Mouse (Mus musculus) limb, embryonic 13.5 days (tissue): ENCODE data around the gene Lrpap1. TPM values are rescaled to one million over a fixed set of nuclear protein-coding genes. Genes with fewer than 3 reads are reported as not detected.

Experiments used
- ATAC-seq: fragments of 200-750 bp; cut with Nextera tagmentation; 2 replicates; pipeline ENCODE4 v1.8.0; 2017; ENCODE audit warnings: low read depth, moderate number of reproducible peaks, moderate TSS enrichment; ENCODE audit not compliant: low FRiP score
- H3K27ac ChIP-seq: fragments of 300-500 bp; sonication (generic); 2 replicates; pipeline ENCODE4 v1.5.1; 2015; ENCODE audit warnings: inconsistent platforms, mild to moderate bottlenecking, moderate library complexity
- H3K27me3 ChIP-seq: fragments of 300-500 bp; sonication (generic); 2 replicates; pipeline ENCODE4 v1.6.1; 2015; ENCODE audit warnings: mild to moderate bottlenecking, inconsistent platforms
- H3K36me3 ChIP-seq: fragments of 300-500 bp; sonication (generic); 2 replicates; pipeline ENCODE4 v1.6.1; 2015; ENCODE audit warnings: inconsistent platforms, mild to moderate bottlenecking, moderate library complexity
- H3K4me1 ChIP-seq: fragments of 300-500 bp; sonication (generic); 2 replicates; pipeline ENCODE4 v1.6.1; 2015; ENCODE audit warnings: inconsistent platforms
- H3K4me2 ChIP-seq: fragments of 300-500 bp; sonication (generic); replicated peaks from 2 replicates; pipeline ENCODE4 v1.6.1; 2015; ENCODE audit warnings: inconsistent platforms, mild to moderate bottlenecking, moderate library complexity
- H3K4me3 ChIP-seq: fragments of 300-500 bp; sonication (generic); 2 replicates; pipeline ENCODE4 v1.5.1; 2015; ENCODE audit warnings: moderate library complexity, mild to moderate bottlenecking, inconsistent platforms
- H3K9ac ChIP-seq: fragments of 300-500 bp; sonication (generic); 2 replicates; pipeline ENCODE4 v1.6.1; 2015; ENCODE audit warnings: mild to moderate bottlenecking, inconsistent platforms
- H3K9me3 ChIP-seq: fragments of 300-500 bp; sonication (generic); 2 replicates; pipeline ENCODE4 v1.6.1; 2016; ENCODE audit warnings: inconsistent platforms
- WGBS: fragments of 180-500 bp; shearing (Covaris S2); methylation state at CpG from one replicate; pipeline ENCODE4 v1.1.7; 2015; 5-methylcytosine and 5-hydroxymethylcytosine counted together
- polyA plus RNA-seq: library from polyadenylated mRNA; unstranded; fragments of >200 nt; fragmentation: Nextera tagmentation; extraction: Ambion mirVana; gene quantifications from 2 replicates; pipeline ENCODE4 v1.2.1, GENCODE M21; 2015

Gene Lrpap1
- polyA plus RNA-seq, 1 experiment from 2014 or later: 112 TPM

GRCm38 (mm10) chr5:35076369-35076768, 29.2 kb downstream of the Lrpap1 start:
- Histone ChIP-seq H3K9me3 (no peaks in the 10 kb centered on the region), H3K36me3 (no peaks in the 10 kb centered on the region), H3K9ac (no peak overlapping the region), H3K4me2 (no peak overlapping the region), H3K27me3 (peaks cover 26% of the 10 kb centered on the region), H3K4me3 (no peak overlapping the region), H3K4me1 (0 out of 2 replicates have a peak, but pooled peaks cover 6% of the 10 kb centered on the region), H3K27ac (no peak overlapping the region)
- WGBS: 82% methylated on average over 1 of the region's 1 CpGs
- ATAC-seq: no peak

DNA sequence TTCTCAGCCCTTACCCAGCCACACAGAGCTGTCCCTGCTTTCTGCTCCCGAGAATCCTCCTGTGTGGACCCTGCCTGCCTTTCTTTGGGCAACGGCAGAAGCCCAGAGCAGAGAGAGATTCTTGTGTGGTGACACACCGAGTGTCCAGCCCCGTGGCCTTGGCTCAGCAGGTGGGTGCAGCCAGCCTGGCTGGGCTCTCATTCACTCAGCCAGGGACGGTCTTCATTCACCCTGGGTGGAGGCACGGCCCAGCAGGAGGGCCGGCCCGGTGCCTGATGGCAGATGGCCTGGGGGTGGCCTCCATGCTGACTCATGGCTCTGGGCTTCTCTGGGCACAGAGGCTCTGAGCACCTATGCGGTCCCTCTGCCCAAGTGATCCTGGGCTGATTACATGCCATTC, 31.6 kb downstream of the Lrpap1 start:
- ATAC-seq: no peak
- H3K36me3 ChIP-seq: no peaks in the 10 kb centered on the region
- 70% methylated on average over 9 of the region's 9 CpGs for whole genome bisulfite sequencing

GRCm38 (mm10) chr5:35073235-35073634, 32.3 kb downstream of the Lrpap1 start:
- Histone ChIP-seq H3K27ac (no peak overlapping the region), H3K36me3 (no peaks in the 10 kb centered on the region), H3K9ac (no peak overlapping the region), H3K9me3 (no peaks in the 10 kb centered on the region), H3K4me3 (no peak overlapping the region), H3K27me3 (peaks cover 1% of the 10 kb centered on the region), H3K4me2 (no peak overlapping the region), H3K4me1 (no peaks in the 10 kb centered on the region)
- 64% methylated on average over 11 of the region's 11 CpGs for WGBS
- no peak for ATAC-seq

More for the DNA sequence above, 31.6 kb downstream of the Lrpap1 start:
- Histone ChIP-seq H3K27me3 (peaks cover 9% of the 10 kb centered on the region), H3K4me3 (no peak overlapping the region), H3K9ac (no peak overlapping the region), H3K4me2 (no peak overlapping the region), H3K27ac (no peak overlapping the region), H3K9me3 (no peaks in the 10 kb centered on the region), H3K4me1 (no peaks in the 10 kb centered on the region)

DNA sequence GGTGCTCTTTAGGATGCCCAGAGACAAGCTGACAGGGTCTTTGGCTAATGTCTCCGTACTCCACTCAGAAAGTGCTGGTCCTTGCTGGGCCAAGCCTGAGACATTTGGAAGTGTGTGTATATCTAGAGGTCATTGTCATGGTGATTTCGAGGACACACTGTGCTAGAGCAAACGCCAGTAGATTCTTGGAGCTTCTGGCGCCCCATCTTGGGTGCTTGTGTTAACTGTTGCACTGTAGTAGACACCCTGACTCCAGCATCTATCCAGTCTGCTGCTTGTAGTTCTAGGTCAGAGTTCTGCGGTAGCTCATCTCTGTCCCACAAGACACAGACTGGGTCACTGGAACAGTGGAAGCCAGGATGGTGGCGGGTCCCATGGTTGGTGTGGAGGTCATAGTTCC, 33.7 kb downstream of the Lrpap1 start:
- Histone ChIP-seq H3K27me3 (no peaks in the 10 kb centered on the region), H3K27ac (no peak overlapping the region), H3K9me3 (no peaks in the 10 kb centered on the region), H3K4me3 (no peak overlapping the region), H3K9ac (no peak overlapping the region), H3K4me2 (no peak overlapping the region), H3K4me1 (no peaks in the 10 kb centered on the region), H3K36me3 (no peaks in the 10 kb centered on the region)
- no peak for ATAC-seq
- 88% methylated on average over 6 of the region's 6 CpGs for WGBS

GRCm38 (mm10) chr5:35070953-35071352, 34.6 kb downstream of the Lrpap1 start:
- no peaks in the 10 kb centered on the region for H3K9me3 ChIP-seq
- no peak overlapping the region for H3K4me2 ChIP-seq
- no peak overlapping the region for H3K27ac ChIP-seq
- WGBS: 69% methylated on average over 7 of the region's 7 CpGs
- no peaks in the 10 kb centered on the region for H3K27me3 ChIP-seq
- no peaks in the 10 kb centered on the region for H3K36me3 ChIP-seq
- H3K9ac ChIP-seq: no peak overlapping the region
- no peaks in the 10 kb centered on the region for H3K4me1 ChIP-seq
- no peak overlapping the region for H3K4me3 ChIP-seq
- ATAC-seq: no peak

- Histone ChIP-seq H3K9ac (no peak overlapping the region), H3K4me3 (no peak overlapping the region), H3K27me3 (no peaks in the 10 kb centered on the region), H3K4me1 (no peaks in the 10 kb centered on the region), H3K9me3 (no peaks in the 10 kb centered on the region), H3K27ac (no peak overlapping the region), H3K4me2 (no peak overlapping the region), H3K36me3 (no peaks in the 10 kb centered on the region)
- WGBS: 85% methylated on average over 8 of the region's 8 CpGs
- ATAC-seq: no peak
Observed at GRCm38 (mm10) chr5:35070314-35070713, 35.3 kb downstream of the Lrpap1 start.

DNA sequence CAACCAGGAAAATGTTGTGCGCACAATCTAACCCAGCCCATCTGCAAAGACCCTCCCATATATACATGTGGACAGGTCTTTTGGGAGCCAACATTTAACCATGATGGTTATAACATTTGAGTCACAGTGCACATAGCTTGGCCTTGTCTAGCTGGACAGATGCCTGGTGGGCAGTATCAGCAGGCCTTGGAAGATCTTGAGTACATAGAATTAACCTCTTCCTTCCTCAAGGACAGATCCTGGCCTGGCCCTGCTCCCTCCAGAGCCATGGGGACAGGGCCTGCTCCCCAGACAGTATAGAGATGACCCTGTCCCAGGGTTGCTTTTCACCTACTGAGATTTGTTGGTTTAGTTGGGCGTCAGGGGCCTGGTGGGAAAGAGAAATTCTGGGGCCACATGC, 35.7 kb downstream of the Lrpap1 start:
- 84% methylated on average over 2 of the region's 2 CpGs for WGBS
- Histone ChIP-seq H3K27ac (no peak overlapping the region), H3K27me3 (no peaks in the 10 kb centered on the region), H3K4me2 (no peak overlapping the region), H3K4me3 (no peak overlapping the region), H3K4me1 (no peaks in the 10 kb centered on the region), H3K36me3 (no peaks in the 10 kb centered on the region), H3K9me3 (no peaks in the 10 kb centered on the region), H3K9ac (no peak overlapping the region)
- no peak for ATAC-seq

DNA sequence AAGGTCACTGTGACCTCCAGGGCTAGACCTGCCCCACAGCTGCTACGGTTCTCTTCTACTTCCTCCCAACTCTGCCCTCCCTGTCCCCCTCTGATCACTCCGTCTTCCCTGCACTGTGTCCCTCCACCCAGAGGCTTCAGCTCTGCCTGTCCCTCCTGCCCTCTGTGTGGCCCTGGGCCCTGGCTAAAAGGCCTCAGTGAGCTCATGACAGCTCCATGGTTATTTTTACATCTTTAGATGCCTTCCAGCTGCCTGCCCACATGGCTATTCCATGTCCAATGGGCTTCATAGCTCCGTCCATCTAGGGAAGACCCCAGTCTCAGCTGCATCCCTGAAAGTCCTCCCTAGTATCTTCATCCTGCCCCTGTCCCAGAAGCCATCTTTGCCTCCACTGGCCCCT, 45.5 kb downstream of the Lrpap1 start:
- H3K9me3 ChIP-seq: no peaks in the 10 kb centered on the region
- ATAC-seq: no peak
- H3K4me2 ChIP-seq: no peak overlapping the region
- H3K36me3 ChIP-seq: no peaks in the 10 kb centered on the region
- H3K27ac ChIP-seq: no peak overlapping the region
- 75% methylated on average over 3 of the region's 3 CpGs for WGBS
- H3K4me1 ChIP-seq: peaks cover 18% of the 10 kb centered on the region
- 0 out of 2 replicates have a peak overlapping the region, but pooled peaks have one; percentile 13 for H3K9ac ChIP-seq
- H3K27me3 ChIP-seq: peaks cover 56% of the 10 kb centered on the region
- no peak overlapping the region for H3K4me3 ChIP-seq

- Histone ChIP-seq H3K9me3 (no peaks in the 10 kb centered on the region), H3K27me3 (peaks cover 64% of the 10 kb centered on the region), H3K4me2 (peak overlapping the region; percentile 94; the same call in 1 of the 2 replicates), H3K36me3 (no peaks in the 10 kb centered on the region), H3K4me1 (peaks cover 18% of the 10 kb centered on the region), H3K9ac (no peak overlapping the region), H3K4me3 (0 out of 2 replicates have a peak overlapping the region, but pooled peaks have one; percentile 61), H3K27ac (no peak overlapping the region)
- 57% methylated on average over 1 of the region's 1 CpGs for WGBS
- ATAC-seq: no peak
Observed at GRCm38 (mm10) chr5:35058216-35058615, 47.4 kb downstream of the Lrpap1 start.

GRCm38 (mm10) chr5:35057582-35057981, 48.0 kb downstream of the Lrpap1 start:
- Histone ChIP-seq H3K4me1 (peaks cover 18% of the 10 kb centered on the region), H3K4me3 (peak overlapping the region; percentile 61), H3K9ac (peak overlapping the region; percentile 71; the same call in 1 of the 2 replicates), H3K27ac (no peak overlapping the region), H3K27me3 (peaks cover 64% of the 10 kb centered on the region), H3K9me3 (no peaks in the 10 kb centered on the region), H3K36me3 (no peaks in the 10 kb centered on the region), H3K4me2 (peak overlapping the region; percentile 94)
- 11% methylated on average over 4 of the region's 4 CpGs for WGBS
- no peak for ATAC-seq

GRCm38 (mm10) chr5:35056604-35057432, 48.7 kb downstream of the Lrpap1 start, which contains the start of gene Dok7:
Dok7 (plus strand) TSS chr5:35056766.
- H3K9me3 ChIP-seq: no peaks in the 10 kb centered on the region
- H3K27me3 ChIP-seq: peaks cover 64% of the 10 kb centered on the region
- peak; percentile 64 for ATAC-seq

DNA sequence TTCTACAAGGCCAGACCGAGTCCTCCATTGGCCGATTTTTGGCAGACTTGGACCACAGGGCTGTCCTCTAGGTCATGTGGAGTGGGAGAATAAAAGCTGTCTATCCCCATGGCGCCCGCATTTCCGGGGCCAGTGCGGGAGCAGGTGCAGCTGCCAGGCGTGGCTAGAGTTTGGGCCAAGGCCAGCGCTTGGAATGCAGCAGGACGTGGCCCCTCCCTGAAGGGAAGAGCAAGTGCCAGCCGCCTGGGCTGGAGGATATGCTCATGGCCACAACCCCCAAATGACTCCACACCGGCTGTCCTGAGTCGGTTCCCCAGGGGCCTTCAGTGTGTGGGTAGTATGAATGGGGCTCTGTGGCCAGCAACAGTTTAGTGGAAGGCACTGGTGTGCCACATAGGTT, 50.5 kb downstream of the Lrpap1 start:
- 74% methylated on average over 12 of the region's 12 CpGs for WGBS
- 0 out of 2 replicates have a peak, but pooled peaks have one; percentile 16 for ATAC-seq
- Histone ChIP-seq H3K9me3 (no peaks in the 10 kb centered on the region), H3K27me3 (peaks cover 58% of the 10 kb centered on the region), H3K36me3 (no peaks in the 10 kb centered on the region), H3K27ac (no peak overlapping the region), H3K4me1 (peaks cover 18% of the 10 kb centered on the region), H3K4me3 (no peak overlapping the region), H3K9ac (no peak overlapping the region), H3K4me2 (no peak overlapping the region)

More at GRCm38 (mm10) chr5:35056604-35057432, 48.7 kb downstream of the Lrpap1 start, which contains the start of gene Dok7:
- Histone ChIP-seq H3K36me3 (no peaks in the 10 kb centered on the region), H3K9ac (peak within 1 kb of the TSS; percentile 71), H3K4me2 (peak within 1 kb of the TSS; percentile 94), H3K4me3 (peak within 1 kb of the TSS; percentile 61), H3K4me1 (peaks cover 18% of the 10 kb centered on the region), H3K27ac (no peak within 1 kb of the TSS)
- WGBS: under 1% methylated on average over 56 of the region's 74 CpGs
